Mouse (Mus musculus): Measurements from ENCODE around the gene Emilin2.

Emilin2 gene

GRCm38 (mm10) chr17:71301413-71301812 is 10.4 kb downstream of the Emilin2 start:
- no peak for DNase-seq (ENCODE audit: low read depth, low spot score)

- no peak for DNase-seq (ENCODE audit: low read depth, low spot score)
Measured at GRCm38 (mm10) chr17:71300338-71300737, 11.4 kb downstream of the Emilin2 start.

- no peak for DNase-seq (ENCODE audit: low read depth, low spot score)
Measured at GRCm38 (mm10) chr17:71299879-71300278, 11.9 kb downstream of the Emilin2 start.

GRCm38 (mm10) chr17:71294570-71294969 is 17.2 kb downstream of the Emilin2 start:
- no peak for DNase-seq (ENCODE audit: low read depth, low spot score)

- no peak for DNase-seq (ENCODE audit: low read depth, low spot score)
Measured at GRCm38 (mm10) chr17:71292897-71293296, 18.9 kb downstream of the Emilin2 start.

DNA sequence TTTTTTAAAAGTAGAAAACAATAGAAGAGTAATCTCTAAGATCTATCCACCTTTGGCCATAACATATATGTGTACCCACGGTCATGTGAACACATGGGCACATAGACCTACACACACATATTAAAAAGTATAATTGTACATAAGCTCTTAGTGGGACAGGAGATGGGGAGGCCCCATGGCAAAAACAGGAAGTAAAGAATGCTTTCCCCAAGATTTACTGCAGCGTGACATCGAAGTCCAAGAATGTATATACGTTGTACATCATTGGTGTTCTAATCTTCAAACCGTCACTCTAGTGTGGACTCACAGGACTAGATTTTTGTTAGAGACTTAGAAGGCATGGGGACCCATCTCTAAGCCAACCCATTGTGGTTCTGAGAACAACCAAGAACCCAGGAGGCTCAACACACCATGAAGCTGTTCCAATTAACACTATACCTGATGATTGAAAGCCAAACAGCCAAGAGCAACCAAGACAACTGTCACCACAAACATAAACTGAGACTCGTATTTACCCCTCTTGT is 19.8 kb downstream of the Emilin2 start:
- no peak for DNase-seq (ENCODE audit: low read depth, low spot score)

DNA sequence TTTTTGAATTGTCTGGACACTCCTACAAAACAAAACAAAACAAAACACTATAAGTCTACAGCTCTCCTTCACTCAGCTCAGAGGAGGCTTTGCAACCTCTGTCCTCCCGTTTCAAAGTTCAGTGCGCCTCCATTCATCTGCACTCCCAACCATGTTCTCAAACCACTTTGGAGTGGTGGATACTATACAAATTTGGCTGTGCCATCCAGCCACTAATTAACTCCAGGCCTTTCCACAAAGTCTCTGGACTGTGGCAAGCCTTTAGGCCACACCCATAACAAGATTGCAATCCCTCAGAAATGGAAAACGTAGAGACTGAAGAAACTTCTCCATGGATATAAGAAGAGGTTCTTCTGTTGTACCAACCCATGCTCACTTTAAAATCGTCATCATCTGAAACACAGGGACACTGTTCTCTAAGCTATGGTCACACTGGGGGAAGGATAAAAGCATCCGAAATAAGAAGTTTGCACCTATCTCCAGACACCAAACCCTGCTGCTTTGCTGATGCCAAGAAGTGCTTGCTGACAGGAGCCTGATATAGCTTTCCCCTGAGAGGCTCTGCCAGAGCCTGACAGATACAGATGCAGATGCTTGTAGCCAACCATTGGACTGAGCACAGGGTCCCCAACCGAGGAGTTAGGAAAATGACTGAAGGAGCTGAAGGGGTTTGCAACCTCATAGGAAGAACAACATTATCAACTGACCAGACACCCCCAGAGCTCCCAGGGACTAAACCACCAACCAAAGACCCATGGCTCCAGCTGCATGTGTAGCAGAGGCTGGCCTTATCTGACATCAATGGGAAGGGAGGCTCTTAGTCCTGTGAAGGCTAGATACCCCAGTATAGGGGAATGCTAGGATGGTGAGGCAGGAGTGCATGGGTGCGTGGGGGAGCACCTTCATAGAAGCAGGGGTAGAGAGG is 21.0 kb downstream of the Emilin2 start:
- no peak for DNase-seq (ENCODE audit: low read depth, low spot score)

GRCm38 (mm10) chr17:71289572-71290176 is 22.1 kb downstream of the Emilin2 start:
- no peak for DNase-seq (ENCODE audit: low read depth, low spot score)

GRCm38 (mm10) chr17:71288808-71289548 is 22.8 kb downstream of the Emilin2 start:
- DNase-seq (ENCODE audit: low read depth, low spot score): no peak

DNA sequence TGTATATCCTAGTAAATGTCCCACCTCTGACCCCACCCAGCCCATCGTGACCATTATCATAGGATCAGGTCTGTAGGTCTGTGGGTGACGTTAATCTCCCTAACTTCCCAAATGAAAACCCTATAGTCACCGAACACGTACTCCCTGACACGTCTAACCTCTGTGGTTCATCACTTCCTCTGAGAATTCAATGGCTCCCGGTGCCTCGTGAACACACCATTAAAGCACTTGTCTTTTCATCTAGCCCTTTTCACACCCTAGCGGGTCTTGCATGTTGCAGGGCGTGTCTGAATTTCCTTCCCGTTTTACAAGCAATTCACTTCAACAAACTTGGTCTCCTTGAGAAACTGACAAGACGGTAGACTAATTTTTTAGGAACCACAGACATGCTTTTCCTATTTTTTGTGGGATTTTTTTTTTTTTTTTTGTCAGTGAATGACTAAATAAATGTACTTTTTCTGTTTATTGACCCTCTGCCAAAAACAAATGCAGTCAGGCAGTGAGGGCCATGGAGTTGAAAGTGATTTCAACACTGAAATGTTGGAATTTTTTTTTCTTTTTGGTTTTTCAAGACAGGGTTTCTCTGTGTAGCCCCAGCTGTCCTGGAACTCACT is 23.5 kb downstream of the Emilin2 start:
- no peak for DNase-seq (ENCODE audit: low read depth, low spot score)

GRCm38 (mm10) chr17:71287586-71287985 is 24.2 kb downstream of the Emilin2 start:
- DNase-seq (ENCODE audit: low read depth, low spot score): no peak

- DNase-seq (ENCODE audit: low read depth, low spot score): no peak
Measured at GRCm38 (mm10) chr17:71285929-71286328, 25.8 kb downstream of the Emilin2 start.

GRCm38 (mm10) chr17:71284890-71285289 is 26.9 kb downstream of the Emilin2 start:
- DNase-seq (ENCODE audit: low read depth, low spot score): no peak

DNA sequence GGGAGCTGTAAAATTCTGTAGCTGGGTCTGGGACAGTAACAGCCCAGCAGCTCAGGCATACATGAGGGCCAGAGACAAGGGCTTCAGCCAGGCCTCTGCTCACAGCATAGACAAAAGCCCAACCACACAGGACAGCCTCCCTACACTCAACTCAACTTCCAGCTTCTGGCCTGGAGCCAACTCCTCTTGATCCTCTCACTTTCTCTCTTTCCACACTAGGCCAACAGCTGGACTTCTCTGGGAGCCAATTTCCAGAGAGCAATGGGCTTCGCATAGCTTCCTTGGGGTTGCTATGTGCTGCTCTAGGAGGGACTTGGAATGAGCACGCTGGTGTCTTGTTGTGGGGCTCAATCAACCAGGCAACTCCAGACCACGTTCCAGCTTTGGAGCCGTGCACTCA is 28.5 kb downstream of the Emilin2 start:
- no peak for DNase-seq (ENCODE audit: low read depth, low spot score)

- no peak for DNase-seq (ENCODE audit: low read depth, low spot score)
Measured at GRCm38 (mm10) chr17:71282716-71283115, 29.1 kb downstream of the Emilin2 start.

- DNase-seq (ENCODE audit: low read depth, low spot score): no peak
Measured at GRCm38 (mm10) chr17:71277701-71278491, 33.9 kb downstream of the Emilin2 start.

DNA sequence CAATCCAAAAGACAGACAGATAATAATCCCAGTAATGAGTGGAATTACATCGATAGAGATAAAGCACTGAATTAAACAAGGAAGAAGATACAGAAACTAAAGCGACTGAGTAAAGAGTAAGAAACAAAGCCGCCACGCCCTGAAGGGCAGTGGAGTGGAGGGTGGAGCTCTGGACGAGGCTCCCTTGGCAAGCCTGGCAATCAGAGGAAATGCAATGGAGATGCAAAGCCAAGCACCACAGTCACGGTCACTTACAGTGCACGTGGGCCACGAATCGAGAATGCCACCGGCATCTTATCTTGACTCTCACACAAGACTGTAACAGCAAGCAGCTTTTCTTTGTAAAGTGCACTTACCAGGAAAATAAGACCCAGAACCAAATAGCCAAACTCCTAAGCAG is 35.0 kb downstream of the Emilin2 start:
- no peak for DNase-seq (ENCODE audit: low read depth, low spot score)

- no peak for DNase-seq (ENCODE audit: low read depth, low spot score)
Measured at GRCm38 (mm10) chr17:71273901-71274300, 37.9 kb downstream of the Emilin2 start.

DNA sequence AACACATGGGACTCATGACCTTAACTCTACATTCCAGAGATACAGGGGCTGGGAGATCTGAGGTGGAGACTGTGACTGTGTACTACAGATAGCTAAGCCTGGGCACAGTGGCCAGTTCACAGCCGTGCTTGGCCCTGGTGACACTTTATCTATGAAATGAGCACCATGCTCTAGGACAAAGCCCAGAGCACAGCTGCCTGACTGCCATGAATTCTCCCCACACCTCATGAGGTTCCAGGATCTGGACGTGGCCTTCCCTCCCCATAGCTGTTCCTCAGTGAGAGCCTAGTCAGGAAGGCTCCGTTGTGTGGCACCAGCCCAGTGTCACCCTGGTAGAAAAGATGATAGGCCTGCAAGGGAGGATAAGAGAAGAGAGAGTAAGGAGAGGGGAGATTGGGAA is 43.2 kb downstream of the Emilin2 start:
- no peak for DNase-seq (ENCODE audit: low read depth, low spot score)

GRCm38 (mm10) chr17:71268152-71268551 is 43.6 kb downstream of the Emilin2 start:
- DNase-seq (ENCODE audit: low read depth, low spot score): no peak

GRCm38 (mm10) chr17:71267374-71267773 is 44.4 kb downstream of the Emilin2 start:
- DNase-seq (ENCODE audit: low read depth, low spot score): no peak
